Mouse (Mus musculus): ENCODE measurements around the gene Fam126a.

GRCm38 (mm10) chr5:24018621-24019261 lies 11.7 kb downstream of the Fam126a start:
- TF ChIP-seq CTCF (IDR thresholded peaks at IDR 0.05 in 2 of 3, conservative IDR thresholded peaks at IDR 0.05 in 1 of 3; ENCODE audit: control insufficient read depth in 1 of 3, insufficient read depth in 1 of 3, low read depth in 2 of 3, low read length in 3 of 3, poor library complexity in 1 of 3, severe bottlenecking in 1 of 3) (no peak), POLR2A (IDR thresholded peaks at IDR 0.05; ENCODE audit: control insufficient read depth in 1 of 2, insufficient read depth in 1 of 2, low read depth in 1 of 2, low read length in 2 of 2, poor library complexity in 1 of 2) (no peak), GATA1 (IDR thresholded peaks at IDR 0.05; ENCODE audit: low read depth, low read length) (no peak)
